Mouse (Mus musculus) limb, embryonic 12.5 days (tissue): Measurements from ENCODE around the gene Spty2d1. TPM values are rescaled to one million over a fixed set of nuclear protein-coding genes. Genes with fewer than 3 reads are reported as not detected.

ENCODE experiments used
- ATAC-seq: fragments of 200-750 bp; cut with Nextera tagmentation; 2 replicates; pipeline ENCODE4 v1.8.0; 2017; ENCODE audit warnings: low read depth, moderate TSS enrichment; ENCODE audit not compliant: insufficient number of reproducible peaks, insufficient read depth, low FRiP score, low TSS enrichment
- H3K27ac ChIP-seq: fragments of 300-500 bp; sonication (generic); 2 replicates; pipeline ENCODE4 v1.5.1; 2016; ENCODE audit warnings: mild to moderate bottlenecking, moderate library complexity
- H3K27me3 ChIP-seq: fragments of 300-500 bp; sonication (generic); 2 replicates; pipeline ENCODE4 v1.6.1; 2016; ENCODE audit warnings: mild to moderate bottlenecking, moderate library complexity
- H3K36me3 ChIP-seq: fragments of 300-500 bp; sonication (generic); 2 replicates; pipeline ENCODE4 v1.6.1; 2016; ENCODE audit warnings: mild to moderate bottlenecking, moderate library complexity
- H3K4me1 ChIP-seq: fragments of 300-500 bp; sonication (generic); replicated peaks from 2 replicates; pipeline ENCODE4 v1.6.1; 2016
- H3K4me2 ChIP-seq: fragments of 300-500 bp; sonication (generic); 2 replicates; pipeline ENCODE4 v1.6.1; 2016; ENCODE audit warnings: mild to moderate bottlenecking, moderate library complexity
- H3K4me3 ChIP-seq: fragments of 300-500 bp; sonication (generic); replicated peaks from 2 replicates; pipeline ENCODE4 v1.5.1; 2016; ENCODE audit warnings: mild to moderate bottlenecking
- H3K9ac ChIP-seq: fragments of 300-500 bp; sonication (generic); replicated peaks from 2 replicates; pipeline ENCODE4 v1.6.1; 2016; ENCODE audit warnings: mild to moderate bottlenecking, moderate library complexity
- H3K9me3 ChIP-seq: fragments of 300-500 bp; sonication (generic); 2 replicates; pipeline ENCODE4 v1.6.1; 2016; ENCODE audit warnings: mild to moderate bottlenecking, moderate library complexity
- WGBS: fragments of 180-500 bp; shearing (Covaris S2); methylation state at CpG from one replicate; pipeline ENCODE4 v1.1.7; 2016; 5-methylcytosine and 5-hydroxymethylcytosine counted together
- polyA plus RNA-seq: library from polyadenylated mRNA; unstranded; fragments of >200 nt; fragmentation: Nextera tagmentation; extraction: Ambion mirVana; gene quantifications from 2 replicates; pipeline ENCODE4 v1.2.1, GENCODE M21; 2016

Gene Spty2d1
- polyA plus RNA-seq, 1 experiment from 2014 or later: 17.5 TPM

DNA sequence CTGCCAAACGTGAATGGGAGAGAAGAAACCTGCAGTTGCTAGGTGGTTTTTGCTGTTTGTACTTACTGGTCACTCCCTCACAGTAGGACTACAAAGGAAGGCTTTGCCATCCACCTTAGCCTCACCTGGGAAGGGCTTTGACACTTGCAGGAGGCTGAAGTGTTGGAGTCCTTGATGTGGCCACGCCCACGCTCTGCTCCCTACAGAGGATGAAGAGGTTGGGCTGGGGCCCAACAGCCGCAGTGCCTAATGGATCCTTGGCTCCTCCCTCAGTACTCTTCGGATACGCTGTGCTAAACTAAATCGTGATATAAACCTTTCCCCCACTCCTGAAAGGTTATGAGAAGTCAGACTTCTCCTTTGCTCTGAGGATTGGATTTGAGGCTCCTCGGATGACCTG lies 12.7 kb upstream of the Spty2d1 start:
- H3K36me3 ChIP-seq: no peaks in the 10 kb centered on the region
- H3K4me3 ChIP-seq: no peak overlapping the region
- H3K9ac ChIP-seq: no peak overlapping the region
- WGBS: 6% methylated on average over 8 of the region's 8 CpGs
- ATAC-seq: no peak
- no peak overlapping the region for H3K4me2 ChIP-seq
- no peak overlapping the region for H3K27ac ChIP-seq
- peaks cover 8% of the 10 kb centered on the region; the same call in 1 of the 2 replicates for H3K27me3 ChIP-seq
- no peaks in the 10 kb centered on the region for H3K9me3 ChIP-seq
- H3K4me1 ChIP-seq: no peaks in the 10 kb centered on the region

DNA sequence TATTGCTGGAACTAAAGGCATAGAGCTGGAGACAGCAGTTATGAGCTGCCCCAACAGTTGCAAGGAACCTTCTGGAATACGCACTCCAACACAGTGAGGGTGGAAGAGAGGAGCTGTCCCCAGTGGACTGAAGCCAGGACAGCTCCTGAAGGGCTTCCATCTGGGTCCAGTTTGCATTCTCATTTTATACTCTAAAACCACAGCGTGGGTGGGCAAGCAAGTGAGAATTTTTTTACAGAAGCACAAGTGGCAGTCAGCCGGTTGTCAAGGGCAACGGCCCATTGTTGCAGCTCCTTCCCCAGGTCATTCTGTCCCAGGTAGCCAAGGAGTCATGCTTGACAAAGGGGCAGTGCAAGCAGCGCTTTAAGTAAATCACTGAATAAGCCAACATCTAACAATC lies 11.4 kb upstream of the Spty2d1 start:
- Histone ChIP-seq H3K27me3 (peaks cover 8% of the 10 kb centered on the region; the same call in 1 of the 2 replicates), H3K4me1 (peaks cover 5% of the 10 kb centered on the region), H3K9ac (no peak overlapping the region), H3K9me3 (no peaks in the 10 kb centered on the region), H3K4me3 (no peak overlapping the region), H3K4me2 (no peak overlapping the region), H3K36me3 (no peaks in the 10 kb centered on the region), H3K27ac (no peak overlapping the region)
- ATAC-seq: no peak
- WGBS: 70% methylated on average over 5 of the region's 5 CpGs

DNA sequence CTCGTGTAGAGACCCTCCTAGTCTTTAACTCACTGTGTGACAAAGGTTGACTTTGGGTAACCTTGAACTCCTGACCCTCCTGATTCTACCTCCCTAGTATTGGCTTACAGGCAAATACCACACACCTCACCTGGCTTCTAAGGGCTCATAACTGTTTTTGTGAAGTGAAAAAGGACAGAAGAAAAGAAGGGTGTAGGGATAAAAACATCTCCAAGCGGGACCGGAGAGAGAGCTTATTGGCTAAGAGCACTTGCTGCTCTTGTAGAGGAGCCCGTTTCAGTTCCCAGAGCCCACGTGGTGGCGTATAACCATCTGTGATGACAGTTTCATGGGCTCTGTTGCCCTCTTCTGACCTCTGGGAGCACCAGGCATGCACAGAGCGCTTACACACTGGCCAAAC lies 8.9 kb upstream of the Spty2d1 start:
- peaks cover 8% of the 10 kb centered on the region; the same call in 1 of the 2 replicates for H3K27me3 ChIP-seq
- H3K4me2 ChIP-seq: no peak overlapping the region
- 41% methylated on average over 7 of the region's 7 CpGs for WGBS
- no peak overlapping the region for H3K27ac ChIP-seq
- H3K9me3 ChIP-seq: no peaks in the 10 kb centered on the region
- peaks cover 5% of the 10 kb centered on the region for H3K4me1 ChIP-seq
- H3K9ac ChIP-seq: no peak overlapping the region
- H3K36me3 ChIP-seq: no peaks in the 10 kb centered on the region
- H3K4me3 ChIP-seq: no peak overlapping the region
- ATAC-seq: no peak

DNA sequence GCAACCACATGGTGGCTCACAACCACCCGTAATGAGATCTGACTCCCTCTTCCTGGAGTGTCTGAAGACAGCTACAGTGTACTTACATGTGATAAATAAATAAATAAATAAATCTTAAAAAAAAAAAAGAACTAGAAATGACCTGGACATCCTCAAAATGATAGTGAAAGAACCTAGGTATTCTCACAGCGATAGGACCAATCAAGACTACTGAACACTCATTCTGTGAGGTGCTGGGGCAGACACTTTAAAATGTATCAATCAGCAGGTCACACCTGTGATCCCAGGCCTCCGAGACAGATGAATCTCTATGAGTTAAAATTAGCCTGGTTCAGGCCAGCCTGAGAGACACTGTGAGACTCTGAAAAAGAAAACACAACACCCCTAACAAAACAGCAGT lies 8.4 kb upstream of the Spty2d1 start:
- no peak for ATAC-seq
- Histone ChIP-seq H3K36me3 (no peaks in the 10 kb centered on the region), H3K27me3 (peaks cover 8% of the 10 kb centered on the region; the same call in 1 of the 2 replicates), H3K27ac (no peak overlapping the region), H3K4me3 (no peak overlapping the region), H3K4me1 (peaks cover 5% of the 10 kb centered on the region), H3K9ac (no peak overlapping the region), H3K9me3 (no peaks in the 10 kb centered on the region), H3K4me2 (no peak overlapping the region)
- 75% methylated on average over 3 of the region's 3 CpGs for WGBS

DNA sequence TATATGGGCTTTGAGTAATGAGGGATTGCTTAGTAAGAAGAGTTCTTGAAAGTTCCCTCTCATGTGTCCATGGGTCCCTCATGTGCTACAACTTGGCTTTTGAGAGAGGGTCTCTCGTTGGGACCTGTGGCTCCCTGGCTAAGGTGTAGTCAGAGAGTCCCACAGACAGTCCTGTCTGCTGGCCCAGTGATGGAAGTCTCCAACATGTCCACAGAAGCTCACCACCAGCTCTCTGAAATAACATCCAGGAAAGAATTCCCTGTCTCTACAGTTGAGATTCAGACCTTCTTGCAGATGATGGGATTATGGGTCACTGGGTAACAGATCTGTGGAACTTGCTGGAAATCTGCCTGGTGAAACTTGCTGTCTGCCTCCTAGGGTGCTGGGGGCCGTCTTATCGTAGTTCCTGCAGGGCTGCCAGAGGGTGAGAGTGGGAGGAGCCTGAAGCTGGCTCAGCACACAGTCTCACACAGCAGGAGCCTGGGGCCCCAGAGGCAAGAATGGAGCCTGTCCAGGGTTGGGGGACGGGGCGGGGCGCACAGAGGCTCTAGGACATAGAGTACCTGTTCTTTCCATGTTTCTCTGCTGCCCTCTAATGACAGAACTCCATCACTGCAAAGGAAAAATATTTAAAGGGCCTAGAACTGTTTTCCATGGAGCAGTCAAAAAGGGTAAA lies 7.3 kb upstream of the Spty2d1 start:
- peaks cover 2% of the 10 kb centered on the region; the same call in 1 of the 2 replicates for H3K27me3 ChIP-seq
- H3K27ac ChIP-seq: 0 out of 2 replicates have a peak overlapping the region, but pooled peaks have one; percentile 2
- peak; percentile 93 for ATAC-seq
- H3K4me2 ChIP-seq: peak overlapping the region; percentile 46
- H3K9me3 ChIP-seq: no peaks in the 10 kb centered on the region
- no peaks in the 10 kb centered on the region for H3K36me3 ChIP-seq
- 17% methylated on average over 6 of the region's 6 CpGs for WGBS
- 0 out of 2 replicates have a peak overlapping the region, but pooled peaks have one; percentile 7 for H3K4me3 ChIP-seq
- peaks cover 5% of the 10 kb centered on the region for H3K4me1 ChIP-seq
- no peak overlapping the region for H3K9ac ChIP-seq

DNA sequence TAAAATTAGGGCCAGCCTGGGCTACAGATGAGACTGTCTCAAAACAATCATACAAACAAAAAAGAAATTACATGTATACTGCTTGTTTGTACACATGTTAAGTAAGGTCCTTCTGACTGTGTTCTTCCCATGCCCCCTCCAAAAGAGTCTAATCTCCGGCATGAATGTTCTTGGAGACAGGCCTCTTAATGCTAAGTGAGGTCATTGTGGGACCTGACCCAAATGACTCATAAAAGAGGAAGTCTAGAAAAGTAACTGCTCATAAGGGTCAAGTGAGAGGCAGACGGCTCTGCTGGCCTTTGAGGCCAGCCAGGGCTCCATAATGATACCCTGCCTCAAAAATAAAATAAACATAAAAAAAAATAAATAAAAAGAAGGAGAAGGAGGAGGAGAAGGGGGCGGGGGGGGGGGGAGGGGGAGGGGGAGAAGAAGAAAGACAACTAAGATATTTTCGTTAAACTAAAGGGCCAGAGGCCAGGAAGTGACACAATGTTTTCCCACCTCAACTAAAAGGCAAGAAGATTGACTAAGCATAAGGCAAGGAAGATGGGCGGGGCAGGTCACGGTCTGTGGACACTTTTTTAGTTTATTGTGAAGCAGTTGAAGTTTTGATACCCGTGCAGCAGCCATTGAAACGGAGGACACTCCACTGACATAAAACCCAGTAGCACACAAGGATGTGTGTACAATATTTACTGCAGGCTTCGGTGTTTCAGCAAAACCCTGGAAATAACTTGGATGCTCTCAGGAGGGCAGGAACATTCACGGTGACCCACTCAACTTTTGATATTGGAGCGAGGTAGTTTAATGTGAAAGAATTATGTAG lies 6.6 kb upstream of the Spty2d1 start:
- Histone ChIP-seq H3K27me3 (no peaks in the 10 kb centered on the region), H3K27ac (0 out of 2 replicates have a peak overlapping the region, but pooled peaks have one; percentile 2), H3K9ac (no peak overlapping the region), H3K4me1 (peaks cover 5% of the 10 kb centered on the region), H3K4me2 (no peak overlapping the region), H3K36me3 (no peaks in the 10 kb centered on the region), H3K9me3 (no peaks in the 10 kb centered on the region), H3K4me3 (no peak overlapping the region)
- WGBS: 68% methylated on average over 10 of the region's 11 CpGs
- no peak for ATAC-seq

DNA sequence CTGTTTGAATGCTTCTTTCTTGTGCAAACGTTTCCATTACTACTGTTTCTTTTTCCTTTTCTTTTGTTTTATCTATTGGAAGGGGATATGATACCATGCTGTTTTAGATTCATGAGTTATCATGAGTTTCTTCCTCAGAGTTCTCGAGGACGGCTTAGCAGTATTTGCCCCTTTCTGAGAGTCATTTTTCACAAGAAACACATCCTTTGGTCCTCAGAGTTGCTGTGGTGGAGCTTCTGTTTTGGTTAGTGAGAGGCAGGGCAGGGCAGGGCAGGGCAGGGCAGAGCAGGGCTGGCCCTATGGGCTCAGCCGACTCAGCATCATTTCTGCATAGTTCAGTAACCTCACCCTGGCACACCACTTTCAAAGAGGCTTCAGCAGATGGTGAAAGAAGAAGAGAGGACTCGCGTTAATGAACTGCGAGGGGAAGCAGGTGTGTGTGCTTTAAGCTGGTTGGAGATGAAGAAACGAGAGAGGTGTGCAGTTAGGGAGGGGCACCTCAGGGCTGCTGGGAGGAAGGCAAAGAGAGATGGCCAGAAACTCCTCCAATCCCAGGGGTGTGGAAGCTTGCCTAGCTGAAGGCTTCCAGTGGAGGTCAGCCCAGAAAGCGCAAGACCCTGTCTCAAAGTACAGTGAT lies 5.0 kb upstream of the Spty2d1 start:
- no peaks in the 10 kb centered on the region for H3K36me3 ChIP-seq
- no peaks in the 10 kb centered on the region for H3K27me3 ChIP-seq
- H3K4me3 ChIP-seq: no peak overlapping the region
- ATAC-seq: no peak
- H3K9ac ChIP-seq: no peak overlapping the region
- H3K4me1 ChIP-seq: peaks cover 14% of the 10 kb centered on the region
- H3K4me2 ChIP-seq: no peak overlapping the region
- 46% methylated on average over 9 of the region's 9 CpGs for WGBS
- no peaks in the 10 kb centered on the region for H3K9me3 ChIP-seq
- H3K27ac ChIP-seq: no peak overlapping the region

DNA sequence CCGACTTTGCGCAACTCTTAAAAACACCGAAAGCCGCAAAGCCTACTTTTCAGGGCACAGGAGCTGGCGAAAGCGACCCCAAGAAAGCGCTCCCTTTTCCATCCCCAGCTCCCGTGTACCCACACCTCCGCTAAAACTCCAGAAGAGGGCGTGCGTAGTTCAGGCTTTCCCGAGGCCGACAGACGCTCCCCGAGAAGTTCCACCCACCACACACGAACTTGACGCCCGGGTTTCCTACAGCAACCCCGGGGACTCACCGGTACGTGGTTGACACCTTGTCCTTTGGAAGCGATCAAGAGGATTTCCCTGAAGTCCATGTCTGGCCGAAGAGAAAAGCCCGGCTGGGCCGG lies 418 bp downstream of the Spty2d1 start:
- no peaks in the 10 kb centered on the region for H3K9me3 ChIP-seq
- ATAC-seq: 0 out of 2 replicates have a peak, but pooled peaks have one; percentile 44
- no peaks in the 10 kb centered on the region for H3K27me3 ChIP-seq
- under 1% methylated on average over 25 of the region's 25 CpGs for WGBS
- H3K4me1 ChIP-seq: peaks cover 23% of the 10 kb centered on the region
- H3K9ac ChIP-seq: peak overlapping the region; percentile 67
- H3K27ac ChIP-seq: peak overlapping the region; percentile 87
- H3K4me2 ChIP-seq: peak overlapping the region; percentile 80
- no peaks in the 10 kb centered on the region for H3K36me3 ChIP-seq
- H3K4me3 ChIP-seq: peak overlapping the region; percentile 59

DNA sequence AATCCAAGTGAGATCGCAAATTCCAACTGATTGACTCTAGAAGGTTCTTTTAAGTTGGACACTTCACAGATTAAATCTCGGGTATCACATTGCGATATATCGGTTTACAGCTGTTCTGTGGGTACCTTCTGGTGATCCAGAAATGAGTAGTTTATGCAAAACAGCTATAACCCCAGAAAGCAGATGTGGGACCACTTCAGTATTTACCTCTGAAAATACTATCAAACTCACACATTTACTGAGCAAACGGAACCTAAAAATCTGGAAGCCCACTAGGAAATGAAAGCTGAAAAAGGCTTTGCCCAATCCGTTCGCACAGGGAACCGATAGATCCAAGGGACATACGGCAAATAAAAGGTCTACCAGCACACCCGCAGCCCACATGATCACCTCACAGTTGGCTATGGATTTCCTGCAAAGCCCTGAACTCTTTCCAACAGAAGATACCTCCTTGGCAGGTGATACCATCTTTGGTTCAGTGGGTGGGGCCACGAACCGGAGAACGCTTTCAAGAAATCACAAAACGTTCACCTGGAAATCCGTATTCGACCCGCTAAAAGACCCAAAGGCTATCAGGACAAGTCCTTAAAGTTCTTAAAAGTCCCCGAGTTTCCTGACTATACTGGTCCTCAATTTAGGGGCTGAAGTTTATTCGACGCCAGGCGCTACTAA lies 966 bp downstream of the Spty2d1 start:
- peak overlapping the region; percentile 67 for H3K9ac ChIP-seq
- peak overlapping the region; percentile 59 for H3K4me3 ChIP-seq
- 25% methylated on average over 21 of the region's 21 CpGs for WGBS
- no peaks in the 10 kb centered on the region for H3K9me3 ChIP-seq
- peaks cover 28% of the 10 kb centered on the region for H3K4me1 ChIP-seq
- no peaks in the 10 kb centered on the region for H3K27me3 ChIP-seq
- no peak for ATAC-seq
- peak overlapping the region; percentile 80 for H3K4me2 ChIP-seq
- no peaks in the 10 kb centered on the region for H3K36me3 ChIP-seq
- H3K27ac ChIP-seq: peak overlapping the region; percentile 87

DNA sequence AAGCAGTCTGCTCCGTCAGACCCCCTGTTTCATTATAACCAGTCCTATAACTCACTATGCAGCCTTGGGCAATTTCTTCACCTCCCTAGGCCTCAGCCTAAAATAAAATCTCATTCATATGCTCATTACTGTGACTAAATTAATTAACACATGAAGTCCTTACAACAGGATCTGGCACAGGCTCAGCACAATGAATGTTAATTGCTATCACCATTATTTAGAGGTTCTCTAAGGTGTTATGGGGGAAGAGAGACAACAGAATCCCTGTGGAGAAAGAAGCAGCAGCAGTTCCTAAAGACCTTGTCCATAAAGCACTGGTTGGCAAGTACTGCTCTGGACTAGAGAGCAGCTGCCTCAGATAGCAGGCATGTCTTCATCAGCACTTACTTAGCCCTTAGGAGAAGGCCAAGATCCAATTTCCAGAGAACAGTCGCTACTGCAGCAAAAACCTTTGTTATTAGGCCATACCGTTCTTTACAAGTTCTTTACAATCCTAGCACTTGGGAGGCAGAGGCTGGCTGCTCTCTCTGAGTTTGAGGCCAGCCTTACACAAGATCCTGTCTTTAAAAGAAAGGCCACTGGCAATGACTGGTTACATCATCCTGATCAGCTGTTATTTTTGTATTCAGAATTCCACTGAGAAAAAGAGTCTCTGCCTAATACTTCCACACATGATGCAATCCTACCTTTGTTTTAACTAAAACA lies 4.6 kb downstream of the Spty2d1 start:
- H3K4me3 ChIP-seq: no peak overlapping the region
- no peak overlapping the region for H3K27ac ChIP-seq
- no peaks in the 10 kb centered on the region for H3K27me3 ChIP-seq
- no peak overlapping the region for H3K9ac ChIP-seq
- 37% methylated on average over 3 of the region's 3 CpGs for WGBS
- no peak overlapping the region for H3K4me2 ChIP-seq
- no peak for ATAC-seq
- no peaks in the 10 kb centered on the region for H3K9me3 ChIP-seq
- H3K4me1 ChIP-seq: peaks cover 24% of the 10 kb centered on the region
- H3K36me3 ChIP-seq: peaks cover 8% of the 10 kb centered on the region
